ENCODE assay signal across 14 mouse cellular contexts in genomic region chr10:117396386-117397048, GRCm38 (mm10). TPM values are rescaled to one million over a fixed set of nuclear protein-coding genes. Genes with fewer than 3 reads are reported as not detected.
DNase-seq lines count a peak whose midpoint lies in the region; ATAC-seq and TF ChIP-seq lines count a peak whose summit lies in the region.
"Had no signal": no experiment of that assay in that cellular context is flagged by ENCODE, and none has a peak within 500 bp of the region (broad histone marks: within the 10 kb centered on the region; RNA-seq: fewer than 3 reads in every experiment).

No protein-coding gene starts in this region.

- no peak overlapping the region for H3K9ac ChIP-seq in embryonic facial prominence, embryonic 11.5 days (replicated peaks; ENCODE audit: low read length)
- H3K9ac ChIP-seq in kidney, embryonic 16.5 days (replicated peaks; ENCODE audit: low read length), result no peak overlapping the region
- no peak overlapping the region for H3K9ac ChIP-seq in embryonic facial prominence, embryonic 12.5 days
- no peak overlapping the region for H3K9ac ChIP-seq in limb, embryonic 15.5 days
- H3K9ac ChIP-seq: forebrain, embryonic 12.5 days; liver, embryonic 14.5 days; midbrain, embryonic 13.5 days; neural tube, embryonic 13.5 days had no signal

- TF ChIP-seq CTCF in cerebellum, adult 2 months (IDR thresholded peaks at IDR 0.05; ENCODE audit: borderline replicate concordance, insufficient read depth, low read depth, low read length), result no peak

- peak; percentile 26 for DNase-seq in embryonic facial prominence, embryonic 11.5 days (ENCODE audit: low spot score)
- DNase-seq in embryonic facial prominence, embryonic 10.5 days (ENCODE audit: low spot score), result no peak
- no peak for DNase-seq in kidney, adult 11 months
- no peak for DNase-seq in cerebellum, postnatal 10 days
- no peak for DNase-seq in cerebellum, adult 2 months
- DNase-seq: adrenal gland, adult 8-10 months; gastrocnemius, postnatal 14 days had no signal

- H3K9me3 ChIP-seq in embryonic facial prominence, embryonic 11.5 days (replicated peaks; ENCODE audit: control insufficient read depth, low read length), result no peaks in the 10 kb centered on the region
- no peaks in the 10 kb centered on the region for H3K9me3 ChIP-seq in embryonic facial prominence, embryonic 10.5 days
- H3K9me3 ChIP-seq in kidney, embryonic 16.5 days (ENCODE audit: low read length), result no peaks in the 10 kb centered on the region
- no peaks in the 10 kb centered on the region for H3K9me3 ChIP-seq in embryonic facial prominence, embryonic 12.5 days
- H3K9me3 ChIP-seq in limb, embryonic 15.5 days, result no peaks in the 10 kb centered on the region
- H3K9me3 ChIP-seq: forebrain, embryonic 12.5 days; midbrain, embryonic 13.5 days; neural tube, embryonic 13.5 days had no signal

- no peak overlapping the region for H3K27ac ChIP-seq in embryonic facial prominence, embryonic 11.5 days (replicated peaks; ENCODE audit: low read depth, low read length)
- H3K27ac ChIP-seq in embryonic facial prominence, embryonic 10.5 days (replicated peaks), result no peak overlapping the region
- no peak overlapping the region for H3K27ac ChIP-seq in kidney, embryonic 16.5 days (ENCODE audit: low read length)
- no peak overlapping the region for H3K27ac ChIP-seq in embryonic facial prominence, embryonic 12.5 days
- no peak overlapping the region for H3K27ac ChIP-seq in limb, embryonic 15.5 days
- H3K27ac ChIP-seq in cerebellum, adult 2 months (ENCODE audit: insufficient read depth, low read length), result no peak overlapping the region
- H3K27ac ChIP-seq: forebrain, embryonic 12.5 days; liver, embryonic 14.5 days; midbrain, embryonic 13.5 days; neural tube, embryonic 13.5 days had no signal

- peak overlapping the region; percentile 7; the same call in 1 of the 2 replicates for H3K4me2 ChIP-seq in embryonic facial prominence, embryonic 11.5 days (ENCODE audit: low read depth, low read length)
- peak overlapping the region; percentile 44 for H3K4me2 ChIP-seq in kidney, embryonic 16.5 days (replicated peaks; ENCODE audit: low read depth, low read length)
- H3K4me2 ChIP-seq in embryonic facial prominence, embryonic 12.5 days (replicated peaks), result peak overlapping the region; percentile 37
- peak overlapping the region; percentile 25; the same call in 1 of the 2 replicates for H3K4me2 ChIP-seq in limb, embryonic 15.5 days
- H3K4me2 ChIP-seq: forebrain, embryonic 12.5 days; midbrain, embryonic 13.5 days; neural tube, embryonic 13.5 days had no signal

- no peak overlapping the region for H3K4me3 ChIP-seq in embryonic facial prominence, embryonic 11.5 days (ENCODE audit: low read depth, low read length)
- H3K4me3 ChIP-seq in embryonic facial prominence, embryonic 10.5 days, result no peak overlapping the region
- peak overlapping the region; percentile 12 for H3K4me3 ChIP-seq in kidney, embryonic 16.5 days (ENCODE audit: low read length)
- H3K4me3 ChIP-seq in embryonic facial prominence, embryonic 12.5 days, result no peak overlapping the region
- no peak overlapping the region for H3K4me3 ChIP-seq in limb, embryonic 15.5 days
- no peak overlapping the region for H3K4me3 ChIP-seq in cerebellum, adult 2 months (replicated peaks; ENCODE audit: insufficient read depth, low read depth, low read length)
- H3K4me3 ChIP-seq: forebrain, embryonic 12.5 days; midbrain, embryonic 13.5 days; neural tube, embryonic 13.5 days had no signal

- H3K27me3 ChIP-seq in embryonic facial prominence, embryonic 11.5 days (ENCODE audit: control insufficient read depth, insufficient read depth, low read length), result no peaks in the 10 kb centered on the region
- H3K27me3 ChIP-seq in embryonic facial prominence, embryonic 10.5 days (replicated peaks; ENCODE audit: low read depth, poor library complexity, severe bottlenecking), result no peaks in the 10 kb centered on the region
- H3K27me3 ChIP-seq in kidney, embryonic 16.5 days (ENCODE audit: insufficient read depth, low read length), result no peaks in the 10 kb centered on the region
- no peaks in the 10 kb centered on the region for H3K27me3 ChIP-seq in embryonic facial prominence, embryonic 12.5 days
- H3K27me3 ChIP-seq in limb, embryonic 15.5 days, result no peaks in the 10 kb centered on the region
- H3K27me3 ChIP-seq in cerebellum, adult 2 months (ENCODE audit: control insufficient read depth, insufficient read depth, low read length), result no peaks in the 10 kb centered on the region
- H3K27me3 ChIP-seq: midbrain, embryonic 13.5 days; neural tube, embryonic 13.5 days had no signal

- no peaks in the 10 kb centered on the region for H3K4me1 ChIP-seq in embryonic facial prominence, embryonic 11.5 days (ENCODE audit: control insufficient read depth, insufficient read depth, low read length)
- peaks cover 26% of the 10 kb centered on the region for H3K4me1 ChIP-seq in embryonic facial prominence, embryonic 10.5 days
- H3K4me1 ChIP-seq in kidney, embryonic 16.5 days (ENCODE audit: insufficient read depth, low read length), result peaks cover 6% of the 10 kb centered on the region; the same call in 1 of the 2 replicates
- H3K4me1 ChIP-seq in embryonic facial prominence, embryonic 12.5 days, result peaks cover 9% of the 10 kb centered on the region
- H3K4me1 ChIP-seq in limb, embryonic 15.5 days, result peaks cover 4% of the 10 kb centered on the region; the same call in 1 of the 2 replicates
- no peaks in the 10 kb centered on the region for H3K4me1 ChIP-seq in cerebellum, adult 2 months (ENCODE audit: control insufficient read depth, insufficient read depth, low read length)

- TF ChIP-seq POLR2A in cerebellum, adult 2 months (IDR thresholded peaks at IDR 0.05; ENCODE audit: borderline replicate concordance, insufficient read depth, low read length), result no peak

- no peaks in the 10 kb centered on the region for H3K36me3 ChIP-seq in embryonic facial prominence, embryonic 11.5 days (replicated peaks; ENCODE audit: control insufficient read depth, insufficient read depth, low read depth, low read length)
- no peaks in the 10 kb centered on the region for H3K36me3 ChIP-seq in embryonic facial prominence, embryonic 10.5 days (replicated peaks)
- no peaks in the 10 kb centered on the region for H3K36me3 ChIP-seq in kidney, embryonic 16.5 days (ENCODE audit: insufficient read depth, low read length)
- H3K36me3 ChIP-seq in embryonic facial prominence, embryonic 12.5 days, result no peaks in the 10 kb centered on the region
- no peaks in the 10 kb centered on the region for H3K36me3 ChIP-seq in limb, embryonic 15.5 days
- H3K36me3 ChIP-seq: forebrain, embryonic 12.5 days; midbrain, embryonic 13.5 days; neural tube, embryonic 13.5 days had no signal

- 50% methylated on average over 18 of the region's 18 CpGs for WGBS in embryonic facial prominence, embryonic 11.5 days
- 57% methylated on average over 18 of the region's 18 CpGs for WGBS in embryonic facial prominence, embryonic 10.5 days
- WGBS in kidney, embryonic 16.5 days, result 23% methylated on average over 18 of the region's 18 CpGs
- WGBS in embryonic facial prominence, embryonic 12.5 days, result 42% methylated on average over 18 of the region's 18 CpGs
- 37% methylated on average over 18 of the region's 18 CpGs for WGBS in limb, embryonic 15.5 days
- 71% methylated on average over 18 of the region's 18 CpGs for WGBS in cerebellum, adult 2 months

- no peak for ATAC-seq in embryonic facial prominence, embryonic 11.5 days (replicated peaks; ENCODE audit: insufficient number of reproducible peaks, low FRiP score, low TSS enrichment, low read depth)
- no peak for ATAC-seq in kidney, embryonic 16.5 days (ENCODE audit: low FRiP score, low TSS enrichment)
- ATAC-seq in embryonic facial prominence, embryonic 12.5 days (ENCODE audit: insufficient number of reproducible peaks, insufficient read depth, low FRiP score, low TSS enrichment), result no peak
- no peak for ATAC-seq in limb, embryonic 15.5 days (ENCODE audit: insufficient number of reproducible peaks, low FRiP score, low TSS enrichment, low read depth)
- ATAC-seq: midbrain, embryonic 13.5 days had no signal

RNA-seq across cellular contexts. Expression of gene Cpsf6, which starts 16.7 kb away (rescaled TPM):
- 212 and 223 TPM in 2 replicates for polyA plus RNA-seq in embryonic facial prominence, embryonic 11.5 days (2014; fragmentation: Nextera tagmentation; extraction: Ambion mirVana)
- polyA plus RNA-seq in embryonic facial prominence, embryonic 10.5 days (2016; fragmentation: Nextera tagmentation; extraction: Ambion mirVana), result 223 and 230 TPM in 2 replicates
- polyA plus RNA-seq in kidney, embryonic 16.5 days (2015; fragmentation: Nextera tagmentation; extraction: Ambion mirVana), result 151 and 171 TPM in 2 replicates
- 210 and 213 TPM in 2 replicates for polyA plus RNA-seq in embryonic facial prominence, embryonic 12.5 days (2016; fragmentation: Nextera tagmentation; extraction: Ambion mirVana)
- 125 TPM in 2 replicates for polyA plus RNA-seq in limb, embryonic 15.5 days (2015; fragmentation: Nextera tagmentation; extraction: Ambion mirVana)
- polyA plus RNA-seq in cerebellum, adult 2 months (2012; rRNA removed), result 64.0 and 68.4 TPM in 2 replicates
